Mouse (Mus musculus) testis, adult 2 months (tissue): Measurements from ENCODE around the gene Olfr49. TPM values are rescaled to one million over a fixed set of nuclear protein-coding genes. Genes with fewer than 3 reads are reported as not detected.
A peak's percentile ranks its signal among the peaks of the same experiment; 100 is the strongest.

Experiments used
- H3K27ac ChIP-seq: fragments of 200-500 bp; 2 replicates; pipeline ENCODE4 v1.5.1; 2012; ENCODE audit warnings: low read depth, low read length; ENCODE audit not compliant: control insufficient read depth, insufficient read depth
- H3K27me3 ChIP-seq: fragments of 200-500 bp; 2 replicates; pipeline ENCODE4 v1.6.1; 2012; ENCODE audit warnings: mild to moderate bottlenecking, low read length, moderate library complexity; ENCODE audit not compliant: control insufficient read depth, insufficient read depth
- H3K36me3 ChIP-seq: fragments of 200-500 bp; 2 replicates; pipeline ENCODE4 v1.6.1; 2012; ENCODE audit warnings: mild to moderate bottlenecking, low read length; ENCODE audit not compliant: control insufficient read depth, insufficient read depth
- H3K4me1 ChIP-seq: fragments of 200-500 bp; 2 replicates; pipeline ENCODE4 v1.6.1; 2012; ENCODE audit warnings: low read length; ENCODE audit not compliant: control insufficient read depth, insufficient read depth
- H3K4me3 ChIP-seq: fragments of 200-500 bp; 2 replicates; pipeline ENCODE4 v1.5.1; 2012; ENCODE audit warnings: low read depth, mild to moderate bottlenecking, low read length, moderate library complexity, mixed read lengths; ENCODE audit not compliant: control insufficient read depth
- CTCF ChIP-seq: fragments of 200-500 bp; IDR thresholded peaks from 2 replicates; pipeline ENCODE4 v1.5.1; 2012; ENCODE audit warnings: low read depth, mild to moderate bottlenecking, inconsistent platforms, low read length, moderate library complexity; ENCODE audit not compliant: control insufficient read depth, insufficient read depth, insufficient replicate concordance
- POLR2A ChIP-seq: fragments of 200-500 bp; IDR thresholded peaks from 2 replicates; pipeline ENCODE4 v1.6.1; 2012; ENCODE audit warnings: low read depth, mild to moderate bottlenecking, inconsistent platforms, low read length, moderate library complexity; ENCODE audit not compliant: control insufficient read depth
- polyA plus RNA-seq: library from polyadenylated mRNA; depleted of rRNA; stranded (reverse); fragments of >200 nt; gene quantifications from 2 replicates; pipeline ENCODE4 v1.2.3, GENCODE M21; 2012; rRNA removed

The Olfr49 gene
- polyA plus RNA-seq, 1 experiment: not detected

GRCm38 (mm10) chr14:54228933-54229713, 55.6 kb downstream of the Olfr49 start:
- no peaks in the 10 kb centered on the region for H3K36me3 ChIP-seq
- no peaks in the 10 kb centered on the region for H3K27me3 ChIP-seq
- no peak overlapping the region for H3K27ac ChIP-seq
- TF ChIP-seq CTCF: no peak
- peaks cover 31% of the 10 kb centered on the region for H3K4me1 ChIP-seq
- H3K4me3 ChIP-seq: peak overlapping the region; percentile 31

GRCm38 (mm10) chr14:54228501-54228900, 56.2 kb downstream of the Olfr49 start:
- no peaks in the 10 kb centered on the region for H3K36me3 ChIP-seq
- H3K4me3 ChIP-seq: peak overlapping the region; percentile 74; the same call in 1 of the 2 replicates
- TF ChIP-seq CTCF: no peak
- TF ChIP-seq POLR2A: no peak
- H3K27ac ChIP-seq: no peak overlapping the region
- H3K27me3 ChIP-seq: no peaks in the 10 kb centered on the region
- H3K4me1 ChIP-seq: peaks cover 33% of the 10 kb centered on the region

Other genes with a start within 250 kb of the Olfr49 start
- 625 and 632 TPM in 2 replicates for gene Dad1, start 30.8 kb downstream of the Olfr49 start, polyA plus RNA-seq
- gene Abhd4, start 30.8 kb downstream of the Olfr49 start, polyA plus RNA-seq: 212 and 237 TPM in 2 replicates
- 28.0 and 28.6 TPM in 2 replicates for gene Oxa1l, start 75.9 kb upstream of the Olfr49 start, polyA plus RNA-seq
- 17.7 and 19.5 TPM in 2 replicates for gene Slc7a7, start 132.8 kb upstream of the Olfr49 start, polyA plus RNA-seq
- 85.4 and 140 TPM in 2 replicates for gene Mrpl52, start 142.0 kb upstream of the Olfr49 start, polyA plus RNA-seq
- gene Mmp14, start 146.7 kb upstream of the Olfr49 start, polyA plus RNA-seq: 16.8 and 17.4 TPM in 2 replicates
- 13.8 and 15.6 TPM in 2 replicates for gene Lrp10, start 179.2 kb upstream of the Olfr49 start, polyA plus RNA-seq
- 0.25 and 0.28 TPM in 2 replicates for gene Rem2, start 191.2 kb upstream of the Olfr49 start, polyA plus RNA-seq
- 17.5 and 19.0 TPM in 2 replicates for gene Prmt5, start 232.6 kb upstream of the Olfr49 start, polyA plus RNA-seq